Mouse (Mus musculus): ENCODE measurements around the gene Gm16253.

GRCm38 (mm10) chr3:96547389-96547960 is 29.3 kb upstream of the Gm16253 start:
- TF ChIP-seq POLR2A (IDR thresholded peaks at IDR 0.05; ENCODE audit: control insufficient read depth in 1 of 2, insufficient read depth in 1 of 2, low read depth in 1 of 2, low read length in 2 of 2, poor library complexity in 1 of 2), result no peak
- TF ChIP-seq SMC3 (IDR thresholded peaks at IDR 0.05; ENCODE audit: low read depth, low read length), result peak; percentile 100
- no peak for TF ChIP-seq MAZ (IDR thresholded peaks at IDR 0.05; ENCODE audit: low read depth, low read length)
- peak; percentile 94 to 98 (median 98) for TF ChIP-seq CTCF (IDR thresholded peaks at IDR 0.05 in 2 of 3, conservative IDR thresholded peaks at IDR 0.05 in 1 of 3; ENCODE audit: control insufficient read depth in 1 of 3, insufficient read depth in 1 of 3, low read depth in 2 of 3, low read length in 3 of 3, poor library complexity in 1 of 3, severe bottlenecking in 1 of 3)
- no peak for TF ChIP-seq MAFK (IDR thresholded peaks at IDR 0.05; ENCODE audit: borderline replicate concordance, low read depth, low read length)
- peak; percentile 19; the same call in 1 of the 2 replicates for TF ChIP-seq MXI1 (IDR thresholded peaks at IDR 0.05; ENCODE audit: low read depth, low read length)
- no peak; the same call in 1 of the 2 replicates for TF ChIP-seq GATA1 (IDR thresholded peaks at IDR 0.05; ENCODE audit: low read depth, low read length)
- peak; percentile 85 for TF ChIP-seq SIN3A (IDR thresholded peaks at IDR 0.05; ENCODE audit: low read length)
- peak; percentile 3; the same call in 1 of the 2 replicates for TF ChIP-seq BHLHE40 (IDR thresholded peaks at IDR 0.05; ENCODE audit: borderline replicate concordance, low read depth, low read length)
- TF ChIP-seq RCOR1 (IDR thresholded peaks at IDR 0.05; ENCODE audit: low read depth, low read length), result no peak
- TF ChIP-seq E2F4 (IDR thresholded peaks at IDR 0.05; ENCODE audit: borderline replicate concordance, low read depth, low read length), result 0 out of 2 replicates have a peak, but pooled peaks have one; percentile 14
- TF ChIP-seq ZC3H11A (IDR thresholded peaks at IDR 0.05; ENCODE audit: low read depth, low read length), result peak; percentile 99

Data from MEL (cell line).